Mouse (Mus musculus): ENCODE results near the gene Minos1. TPM values are rescaled to one million over a fixed set of nuclear protein-coding genes. Genes with fewer than 3 reads are reported as not detected.

Gene Minos1
- 100 to 1,000 TPM; 189 to 193 TPM for total RNA-seq (2021)
- long read RNA-seq, transcript Minos1-204 (4 exons, 476 nt), result minor isoform, 8 of 137 reads
- long read RNA-seq, transcript Minos1-203 (4 exons, 2,549 nt), result major isoform, 111 of 137 reads
- long read RNA-seq, partial matches to known transcripts, result 2 of 137 reads
- long read RNA-seq, other reads (novel, unspliced or antisense), result 16 of 137 reads

DNA sequence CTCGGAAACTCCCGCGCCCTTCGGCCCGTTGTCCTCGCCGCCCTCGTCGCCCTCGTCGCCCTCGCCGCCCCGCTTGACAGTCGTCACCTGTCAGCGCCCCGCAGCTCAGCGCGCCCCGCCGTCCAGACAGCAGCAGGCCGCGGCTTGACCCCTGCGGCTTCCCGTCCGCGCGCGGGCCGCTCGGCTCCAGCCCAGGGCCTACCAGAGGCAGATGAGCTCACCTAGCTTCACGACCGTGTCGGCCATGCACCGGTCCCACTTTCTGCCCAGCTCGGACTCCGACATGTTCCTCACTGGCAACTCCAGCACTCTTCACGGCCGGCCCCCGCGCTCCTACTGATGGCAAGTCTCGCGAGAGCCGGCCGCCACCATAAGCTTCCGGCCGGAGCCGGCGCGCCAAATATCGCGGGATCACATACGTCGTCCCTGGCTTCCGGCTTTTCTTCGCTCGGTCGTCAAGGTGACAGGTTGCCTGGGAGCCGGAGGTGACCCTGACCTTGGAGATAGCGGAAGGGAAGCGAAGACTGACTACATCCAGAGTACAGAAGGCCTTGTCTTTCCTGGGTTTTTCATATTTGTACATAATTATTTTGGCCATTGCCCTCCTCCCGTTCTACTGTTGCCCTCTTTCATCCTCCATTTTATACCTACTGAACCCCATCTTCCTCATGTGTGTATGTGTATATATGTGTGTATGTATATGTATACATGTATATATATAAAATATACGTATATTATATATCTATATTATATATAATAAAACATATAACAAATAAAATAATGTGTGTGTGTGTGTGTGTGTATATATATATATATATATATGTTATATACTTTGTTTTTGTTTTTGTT, at the start of gene Minos1:
Minos1 (minus strand) TSS at position 413 of the 849 bp plus-strand sequence.
- peak; percentile 97 to 99 for DNase-seq (ENCODE audit: low spot score in 2 of 2)

DNA sequence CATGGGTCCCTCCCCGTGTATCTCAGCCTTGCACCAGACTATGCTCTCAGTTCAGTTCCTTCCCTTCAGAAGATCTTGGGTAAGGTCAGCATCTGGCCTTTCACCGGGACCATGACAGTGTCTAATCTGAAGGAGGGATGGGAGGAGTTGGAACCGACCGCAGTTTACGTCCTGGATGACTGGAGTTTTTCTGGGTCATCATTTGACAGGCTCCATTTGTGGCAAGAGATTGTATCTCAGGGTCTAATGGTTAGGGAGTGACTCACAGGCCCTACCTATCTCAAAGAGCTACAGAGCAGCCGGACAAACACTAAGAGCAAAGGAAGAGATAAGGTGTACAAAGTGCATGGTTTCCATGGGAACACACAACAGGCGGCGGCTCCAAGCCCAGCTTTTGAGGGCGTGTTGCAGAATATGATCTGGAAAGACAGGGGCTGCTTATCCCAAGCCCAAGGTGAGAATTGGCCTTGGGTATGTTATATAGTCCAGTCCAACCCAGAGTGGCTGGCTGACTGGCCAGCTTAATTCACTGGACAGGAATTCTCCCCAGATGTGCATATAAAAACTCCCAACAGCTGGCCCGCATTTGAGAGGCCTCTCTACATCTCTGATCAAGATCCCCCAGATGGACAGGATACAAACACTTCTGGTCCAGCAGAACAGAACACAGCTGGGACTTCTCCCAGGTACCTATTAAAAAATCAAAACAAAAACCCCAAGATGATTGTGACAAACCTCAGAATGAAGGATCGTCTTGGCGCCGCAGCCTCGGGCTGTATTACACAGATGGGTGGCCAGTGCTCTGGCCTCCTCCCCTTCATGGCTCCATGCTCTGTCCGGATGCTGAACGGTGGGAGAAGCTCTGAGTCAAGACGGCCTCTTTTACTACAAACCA, 49.1 kb upstream of the Minos1 start:
- no peak for DNase-seq (ENCODE audit: low spot score in 2 of 2)

DNA sequence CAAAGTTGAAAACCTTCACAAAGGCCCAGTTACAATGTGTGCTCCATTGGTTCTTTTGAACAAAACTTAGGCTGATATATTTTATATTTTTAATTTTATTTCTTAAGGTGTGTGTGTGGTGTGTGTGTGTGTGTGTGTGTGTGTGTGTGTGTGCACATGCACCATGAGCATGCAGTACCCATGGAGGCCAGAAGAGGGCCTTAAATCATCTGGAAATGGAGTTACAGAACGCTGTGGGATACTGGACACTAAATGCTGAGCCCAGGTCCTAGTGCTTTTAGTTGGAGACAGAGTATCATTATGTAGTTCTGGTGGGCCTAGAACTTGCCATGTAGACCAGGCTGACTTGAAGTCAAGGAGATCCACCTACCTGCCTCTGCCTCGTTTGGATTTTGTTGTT, 48.3 kb upstream of the Minos1 start:
- DNase-seq (ENCODE audit: low spot score in 2 of 2), result no peak

DNA sequence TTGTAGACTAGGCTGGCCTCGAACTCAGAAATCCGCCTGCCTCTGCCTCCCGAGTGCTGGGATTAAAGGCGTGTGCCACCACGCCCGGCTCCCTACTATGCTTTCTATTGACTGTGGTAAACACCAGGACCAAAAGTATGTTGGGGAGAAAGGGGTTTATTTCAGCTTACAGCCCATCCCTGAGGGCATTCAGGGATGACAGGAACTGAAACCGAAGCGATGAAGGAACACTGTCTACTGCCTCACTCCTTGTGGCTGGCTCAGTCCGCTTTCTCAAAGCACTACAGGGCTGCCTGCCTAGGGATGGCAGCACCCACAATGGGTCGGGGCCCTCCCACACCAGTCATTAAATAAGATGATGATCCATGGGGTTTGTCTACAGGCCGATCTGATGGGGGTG, 47.5 kb upstream of the Minos1 start:
- no peak for DNase-seq (ENCODE audit: low spot score in 2 of 2)

DNA sequence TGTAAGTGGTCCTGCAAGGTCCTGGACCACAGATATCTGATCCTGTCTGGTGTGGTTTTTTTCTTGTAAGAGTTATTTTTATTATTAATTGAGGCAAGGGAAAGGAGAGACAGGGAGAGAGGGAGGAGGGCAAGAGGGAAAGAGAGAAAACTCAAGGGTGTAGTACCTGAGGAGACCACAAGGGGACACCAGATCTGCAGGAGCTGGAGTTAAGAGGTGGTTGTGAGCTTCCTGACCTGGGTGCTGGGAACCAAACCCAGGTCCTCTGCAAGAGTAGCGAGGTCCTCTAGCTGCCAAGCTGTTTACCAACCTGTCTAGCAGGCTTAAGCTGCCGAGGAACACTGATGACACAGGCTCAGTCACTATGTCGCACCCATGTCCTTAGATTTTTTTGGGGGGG, 47.0 kb upstream of the Minos1 start:
- no peak for DNase-seq (ENCODE audit: low spot score in 2 of 2)

DNA sequence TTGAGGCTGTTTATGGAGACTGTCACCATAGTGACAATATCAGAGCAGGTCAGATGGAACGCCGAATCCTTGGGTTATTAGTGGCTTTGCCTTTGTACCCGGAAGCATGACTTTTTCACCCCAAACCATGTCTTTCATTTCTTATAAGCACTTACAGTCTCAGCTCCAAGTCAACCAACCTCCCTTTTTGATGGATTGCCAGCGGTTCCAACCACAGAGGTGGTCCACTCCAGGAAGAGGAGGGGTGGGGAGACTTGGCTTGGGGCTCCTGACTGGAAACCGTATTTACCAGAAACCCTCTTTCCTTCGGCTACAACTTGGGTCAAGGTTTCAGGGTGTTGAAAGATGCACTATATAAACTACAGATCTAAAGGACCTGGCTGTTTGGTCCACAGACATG, 45.1 kb upstream of the Minos1 start:
- DNase-seq (ENCODE audit: low spot score in 2 of 2), result no peak

DNA sequence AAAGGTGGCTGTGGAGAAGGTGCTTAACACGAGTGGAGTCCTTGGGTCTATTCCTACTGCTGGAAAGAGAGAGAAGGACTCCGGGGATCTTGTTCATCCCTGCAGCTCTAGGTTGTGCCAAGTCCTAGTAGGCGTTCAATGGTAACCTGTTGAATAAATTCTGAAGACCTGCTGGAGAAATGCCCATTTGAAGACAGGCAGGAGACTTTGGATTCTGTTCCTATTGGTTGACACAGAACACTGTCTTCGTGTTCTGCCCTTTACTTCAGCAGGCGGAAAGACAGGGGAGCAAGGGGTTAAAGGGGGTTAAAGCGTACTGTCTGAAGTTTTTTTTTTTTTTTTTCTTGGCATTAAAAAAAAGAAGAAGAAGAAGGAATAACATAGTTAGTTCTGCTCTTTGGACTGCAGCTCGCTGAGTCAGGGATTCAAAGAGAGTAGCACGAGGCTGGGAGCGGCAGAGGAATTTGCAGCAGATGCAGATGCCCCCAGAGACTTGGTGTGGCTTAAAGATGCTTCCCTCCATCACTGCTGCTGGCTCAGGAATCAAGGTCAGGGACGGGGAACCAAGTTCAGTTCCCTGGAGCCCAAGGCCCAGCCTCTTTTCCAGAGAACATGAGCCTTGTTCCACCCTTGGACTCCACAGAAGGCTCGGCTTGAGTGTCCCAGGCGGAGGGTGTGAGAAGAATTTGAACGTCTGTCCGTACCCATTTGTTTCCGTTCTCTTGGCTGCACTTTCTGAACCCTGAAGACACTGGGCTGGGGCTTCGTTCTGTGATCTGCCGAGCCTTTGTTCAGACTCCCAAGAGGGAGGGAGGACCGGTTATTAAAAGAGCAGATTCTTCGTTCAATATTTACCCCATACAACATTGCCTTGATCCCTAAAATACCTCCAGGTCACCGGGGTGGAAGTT, 44.4 kb upstream of the Minos1 start:
- DNase-seq (ENCODE audit: low spot score in 2 of 2), result no peak

DNA sequence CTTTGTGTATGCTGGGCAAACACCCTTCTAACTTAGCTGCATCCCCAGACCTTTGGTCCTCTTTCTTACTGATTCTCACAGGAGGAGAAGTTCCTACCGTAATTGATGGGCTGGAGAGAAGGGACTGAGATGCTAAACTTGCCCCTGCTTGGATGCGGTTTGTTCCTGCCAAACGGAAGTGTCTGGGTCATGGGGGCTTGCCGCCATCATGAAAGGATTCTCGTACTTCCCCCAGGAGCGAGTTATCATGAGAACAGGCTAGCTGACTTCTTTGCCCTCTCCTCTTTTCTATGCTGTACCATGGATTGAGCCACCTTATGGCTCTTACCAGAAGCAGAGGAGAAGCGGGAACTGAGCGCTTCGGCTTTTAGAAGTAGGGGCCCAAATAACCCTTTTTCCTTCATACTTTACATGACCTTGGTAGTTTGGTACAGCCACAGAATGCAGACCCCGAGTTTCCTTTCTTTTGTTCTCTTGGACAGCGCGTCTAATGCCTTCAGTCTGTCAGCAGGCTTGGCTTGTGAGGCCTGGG, 38.9 kb upstream of the Minos1 start:
- DNase-seq (ENCODE audit: low spot score in 2 of 2), result no peak

DNA sequence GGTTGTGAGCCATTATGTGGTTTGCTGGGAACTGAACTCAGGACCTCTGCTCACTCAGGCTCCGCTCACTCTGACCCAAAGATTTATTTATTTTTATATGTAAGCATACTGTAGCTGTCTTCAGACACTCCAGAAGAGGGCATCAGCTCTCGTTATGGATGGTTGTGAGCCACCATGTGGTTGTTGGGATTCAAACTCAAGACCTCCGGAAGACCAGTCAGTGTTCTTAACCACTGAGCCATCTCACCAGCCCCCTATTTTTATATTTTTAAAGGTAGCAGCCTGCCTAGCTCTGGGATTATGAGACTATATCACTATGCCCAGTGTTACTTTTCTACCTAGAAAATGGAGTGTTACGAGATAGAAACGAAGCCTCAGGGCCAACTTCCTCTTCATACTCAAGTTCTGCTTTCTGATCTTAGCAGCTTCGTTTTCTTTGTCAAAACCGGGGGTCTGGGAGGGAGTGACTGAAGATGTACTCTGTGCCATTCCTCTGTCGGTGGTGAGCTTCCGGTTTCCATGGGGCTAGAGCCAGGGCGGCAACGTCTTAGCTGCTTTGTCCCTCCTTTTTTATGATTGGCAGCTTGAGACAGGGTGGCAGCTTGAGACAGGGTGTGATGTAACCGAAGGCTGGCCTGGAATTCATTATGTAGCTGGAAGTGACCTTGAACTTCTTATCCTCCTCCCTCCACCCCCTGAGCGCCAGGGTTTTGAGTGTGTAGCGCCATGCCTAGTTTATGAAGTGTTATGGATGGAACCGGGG, 38.3 kb upstream of the Minos1 start:
- DNase-seq (ENCODE audit: low spot score in 2 of 2), result no peak

DNA sequence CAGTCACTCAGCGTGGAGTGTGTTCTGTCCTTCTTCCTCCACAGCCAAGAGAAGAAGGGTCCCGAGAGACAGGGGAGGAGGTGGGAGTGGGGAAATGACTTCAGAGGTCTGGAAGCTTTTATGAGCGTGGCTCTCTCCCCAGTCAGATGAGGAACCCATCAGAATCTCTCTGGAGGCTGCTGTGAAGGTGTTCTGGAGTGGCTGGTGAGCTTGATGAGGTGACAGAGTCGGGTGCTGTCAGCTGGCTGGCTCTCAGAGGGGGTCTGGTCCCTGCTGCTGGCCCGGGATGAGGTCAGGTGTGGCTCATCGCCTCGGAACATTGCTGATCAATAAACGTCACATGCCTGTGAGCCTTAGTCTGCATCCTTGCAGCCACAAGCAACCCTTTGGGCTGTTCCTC, 36.2 kb upstream of the Minos1 start:
- DNase-seq (ENCODE audit: low spot score in 2 of 2), result no peak

DNA sequence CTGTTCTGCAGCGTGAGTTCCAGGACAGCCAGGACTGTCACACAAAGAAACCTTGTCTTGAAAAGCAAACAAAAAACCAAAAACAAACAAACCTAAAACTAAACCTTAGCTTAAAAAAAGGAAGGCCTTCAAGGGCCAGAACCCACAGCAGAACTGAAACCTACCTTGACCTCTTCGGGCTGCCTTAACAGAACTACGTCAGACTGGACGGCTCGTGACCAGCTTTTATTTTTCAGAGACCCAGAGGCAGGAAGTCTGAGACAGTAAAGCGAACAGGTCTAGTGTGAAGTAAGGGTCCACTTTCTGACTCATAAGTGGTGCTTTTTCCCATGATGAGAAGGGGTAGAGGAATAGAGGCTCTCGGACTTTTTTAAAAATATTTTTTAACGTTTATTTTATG, 35.3 kb upstream of the Minos1 start:
- DNase-seq (ENCODE audit: low spot score in 2 of 2), result no peak

DNA sequence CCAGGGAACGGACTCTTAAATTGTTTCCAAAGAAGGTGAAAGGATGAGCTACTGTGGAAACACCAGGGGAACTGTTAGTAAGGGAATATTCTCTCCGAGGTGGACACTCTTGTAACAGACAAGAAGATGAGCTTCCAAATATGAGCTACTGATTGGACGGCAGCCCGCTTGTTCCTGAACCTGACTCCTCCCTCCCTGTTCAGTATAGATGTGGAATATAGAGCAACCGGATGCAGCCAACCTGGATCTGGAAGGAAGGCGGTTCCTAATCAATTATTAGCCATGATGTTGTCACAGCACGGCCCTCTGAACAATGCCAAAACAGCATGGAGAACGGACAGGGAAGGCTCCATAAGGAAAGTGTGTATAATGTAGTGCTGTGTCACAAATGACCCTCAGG, 34.3 kb upstream of the Minos1 start:
- no peak for DNase-seq (ENCODE audit: low spot score in 2 of 2)

DNA sequence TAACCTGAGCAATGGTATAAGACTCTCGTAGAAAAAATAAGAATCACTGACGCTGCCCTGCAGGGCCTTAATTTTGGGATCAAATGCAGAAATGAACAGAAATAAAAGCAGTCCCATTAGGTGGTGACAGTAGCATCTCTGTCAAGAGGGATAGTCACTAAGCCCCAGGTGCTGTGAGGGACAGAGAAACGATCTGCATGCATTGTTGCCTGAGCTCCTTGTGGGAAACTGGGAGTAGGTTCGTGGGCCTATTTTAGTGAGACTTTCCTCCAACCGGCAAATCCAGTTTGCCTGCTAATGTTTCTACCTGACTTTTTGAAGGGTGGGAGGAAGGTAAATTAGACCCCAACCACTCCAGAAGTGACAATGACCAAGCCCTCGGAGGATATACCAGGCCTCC, 33.2 kb upstream of the Minos1 start:
- DNase-seq (ENCODE audit: low spot score in 2 of 2), result no peak

DNA sequence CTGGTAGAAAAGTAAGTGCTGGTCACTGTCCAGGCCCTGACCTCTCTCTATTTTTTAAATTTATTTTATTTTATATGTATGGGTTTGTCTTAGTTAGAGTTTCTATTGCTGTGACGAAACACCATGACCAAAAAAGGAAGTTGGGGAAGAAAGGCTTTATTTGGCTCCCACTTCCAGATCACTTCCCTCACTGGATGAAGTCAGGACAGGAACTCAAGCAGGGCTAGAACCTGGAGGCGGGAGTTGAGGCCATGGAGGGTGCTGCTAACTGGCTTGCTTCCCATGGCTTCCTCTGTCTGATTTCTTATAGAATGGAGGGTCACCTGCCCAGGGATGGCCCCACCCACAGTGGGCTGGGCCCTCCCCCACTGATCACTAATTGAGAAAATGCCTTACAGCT, 30.2 kb upstream of the Minos1 start:
- DNase-seq (ENCODE audit: low spot score in 2 of 2), result no peak

DNA sequence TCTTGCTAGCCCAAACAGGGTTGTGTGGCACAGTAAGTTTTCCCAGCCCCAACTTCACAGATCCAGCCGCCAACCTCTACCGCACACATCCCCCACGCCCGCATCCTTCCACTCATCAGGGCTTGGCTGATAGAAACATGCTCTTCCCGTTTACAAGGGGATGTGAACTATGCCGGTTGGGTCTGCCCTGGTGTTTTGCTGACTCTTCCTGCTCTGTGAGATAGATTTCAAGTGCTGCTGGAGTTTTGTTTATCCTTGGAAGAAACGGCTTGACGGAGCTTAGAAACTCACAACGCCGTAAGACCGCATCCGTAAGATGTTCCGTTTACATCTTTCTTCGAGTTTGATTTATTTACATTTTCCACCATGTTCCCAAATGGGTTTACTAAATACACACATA, 27.4 kb upstream of the Minos1 start:
- no peak for DNase-seq (ENCODE audit: low spot score in 2 of 2)

DNA sequence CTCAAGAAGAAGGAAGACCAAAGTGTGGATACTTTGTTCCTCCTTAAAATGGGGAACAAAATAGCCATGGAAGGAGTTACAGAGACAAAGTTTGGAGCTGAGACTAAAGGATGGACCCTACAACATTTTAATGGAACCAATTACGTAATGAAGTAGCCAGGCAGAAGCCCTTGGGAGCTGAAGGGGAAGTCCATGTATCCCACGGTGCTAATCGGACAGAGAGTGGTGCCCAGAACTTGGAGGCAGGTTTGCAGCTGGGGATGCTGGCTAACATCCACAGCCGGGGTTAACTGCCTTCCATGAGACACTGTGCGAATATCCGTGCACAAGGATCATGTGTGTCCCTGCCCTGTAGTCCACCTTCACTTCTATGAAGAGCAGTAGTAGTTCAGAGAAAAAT, 25.6 kb upstream of the Minos1 start:
- DNase-seq (ENCODE audit: low spot score in 2 of 2), result no peak

DNA sequence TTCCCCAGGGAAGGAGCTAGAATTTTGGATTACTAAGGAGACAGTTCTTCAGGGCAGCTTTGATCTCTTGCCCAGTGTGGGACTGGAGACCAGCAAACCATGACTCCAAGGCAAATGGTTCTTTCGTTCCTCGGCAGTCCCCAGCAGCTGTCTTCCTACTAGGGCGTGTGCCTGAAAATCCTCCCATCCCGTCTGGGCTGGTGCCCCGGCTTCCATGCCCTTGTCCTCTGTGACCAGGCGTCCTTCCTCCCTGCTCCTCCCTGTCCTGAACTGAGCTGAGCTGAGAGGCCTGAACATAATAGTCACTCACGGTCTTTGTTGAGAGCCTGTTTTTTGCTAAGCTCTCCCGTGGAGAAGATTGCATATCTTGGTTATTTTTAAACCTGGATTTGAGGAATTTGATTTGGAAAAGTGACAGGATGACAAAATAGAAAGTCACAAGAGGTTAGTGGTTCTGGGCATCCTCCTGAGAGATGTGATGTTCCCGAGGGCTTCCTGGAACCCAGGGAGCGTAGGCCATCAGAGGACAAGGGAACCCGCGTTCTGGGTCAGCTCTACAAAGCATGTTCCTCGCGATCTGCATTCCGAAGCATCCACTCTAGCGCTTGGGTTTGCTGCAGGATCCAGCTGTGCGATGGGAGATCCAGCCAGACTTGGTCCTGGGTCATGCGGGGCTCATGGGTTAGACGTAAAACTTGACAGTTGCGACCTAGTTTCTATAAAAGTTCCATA, 23.8 kb upstream of the Minos1 start:
- no peak for DNase-seq (ENCODE audit: low spot score in 2 of 2)

DNA sequence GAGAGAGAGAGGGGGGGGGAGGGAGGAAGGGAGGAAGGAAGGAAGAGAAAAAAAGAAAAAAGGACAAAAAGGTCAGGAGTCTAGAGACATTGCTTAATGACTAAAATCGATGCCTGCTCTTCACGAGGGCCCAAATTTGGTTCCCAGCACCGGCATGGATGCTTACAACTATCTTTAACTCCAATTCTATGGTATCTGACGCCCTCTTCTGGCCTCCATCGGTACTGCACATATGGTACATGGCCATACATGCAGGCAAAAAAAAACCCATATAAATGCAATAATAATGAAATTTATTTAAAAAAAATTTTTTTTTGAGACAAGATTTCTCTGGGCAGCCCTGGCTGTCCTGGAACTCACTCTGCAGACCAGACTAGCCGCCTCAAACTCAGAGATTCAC, 20.5 kb upstream of the Minos1 start:
- no peak for DNase-seq (ENCODE audit: low spot score in 2 of 2)

DNA sequence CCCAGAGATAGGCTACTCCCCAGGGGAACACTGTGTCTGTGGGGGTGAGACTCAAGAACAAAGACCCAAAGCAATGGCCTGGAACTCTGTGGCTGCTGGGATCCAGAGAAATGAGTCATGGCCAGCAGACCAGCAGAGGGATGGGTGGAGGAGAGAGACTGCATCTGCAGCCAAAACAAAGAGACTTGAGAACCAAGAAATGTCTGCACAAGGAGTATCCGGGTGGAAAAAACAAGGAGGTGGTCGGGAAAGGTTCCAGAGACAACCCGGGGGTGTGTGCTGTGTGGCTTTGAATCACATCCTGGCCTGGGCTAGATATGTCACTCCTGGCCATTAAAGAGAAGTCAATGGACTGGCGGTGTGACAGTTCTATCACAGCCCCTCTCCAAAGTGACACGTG, 15.8 kb upstream of the Minos1 start:
- no peak for DNase-seq (ENCODE audit: low spot score in 2 of 2)

Data from layer of hippocampus, adult 18-20 months (tissue).